Mouse (Mus musculus) hindbrain, embryonic 16.5 days (tissue): ENCODE data around the gene Ankrd17. TPM values are rescaled to one million over a fixed set of nuclear protein-coding genes. Genes with fewer than 3 reads are reported as not detected.

ENCODE experiments used
- ATAC-seq: fragments of 200-750 bp; cut with Nextera tagmentation; 2 replicates; pipeline ENCODE4 v1.8.0; 2017; ENCODE audit warnings: moderate TSS enrichment, moderate library complexity
- H3K27ac ChIP-seq: fragments of 300-500 bp; sonication (generic); 2 replicates; pipeline ENCODE4 v1.5.1; 2014; ENCODE audit warnings: low read depth, mild to moderate bottlenecking, control low read depth, low read length, moderate library complexity
- H3K27me3 ChIP-seq: fragments of 300-500 bp; sonication (generic); replicated peaks from 2 replicates; pipeline ENCODE4 v1.6.1; 2014; ENCODE audit warnings: low read length; ENCODE audit not compliant: control insufficient read depth, insufficient read depth
- H3K36me3 ChIP-seq: fragments of 300-500 bp; sonication (generic); 2 replicates; pipeline ENCODE4 v1.6.1; 2014; ENCODE audit warnings: mild to moderate bottlenecking, low read length, moderate library complexity, mixed read lengths; ENCODE audit not compliant: control insufficient read depth, insufficient read depth
- H3K4me1 ChIP-seq: fragments of 300-500 bp; sonication (generic); 2 replicates; pipeline ENCODE4 v1.6.1; 2014; ENCODE audit warnings: low read depth, low read length; ENCODE audit not compliant: control insufficient read depth, insufficient read depth
- H3K4me2 ChIP-seq: fragments of 300-500 bp; sonication (generic); 2 replicates; pipeline ENCODE4 v1.6.1; 2014; ENCODE audit warnings: mild to moderate bottlenecking, low read length, control low read depth, moderate library complexity
- H3K4me3 ChIP-seq: fragments of 300-500 bp; sonication (generic); 2 replicates; pipeline ENCODE4 v1.5.1; 2014; ENCODE audit warnings: mild to moderate bottlenecking, low read length, control low read depth, moderate library complexity
- H3K9ac ChIP-seq: fragments of 300-500 bp; sonication (generic); 2 replicates; pipeline ENCODE4 v1.6.1; 2014; ENCODE audit warnings: low read depth, mild to moderate bottlenecking, control low read depth, low read length, moderate library complexity
- H3K9me3 ChIP-seq: fragments of 300-500 bp; sonication (generic); 2 replicates; pipeline ENCODE4 v1.6.1; 2014; ENCODE audit warnings: mild to moderate bottlenecking, low read length, moderate library complexity; ENCODE audit not compliant: control insufficient read depth
- WGBS: fragments of 180-500 bp; shearing (Covaris S2); extraction: QIAGEN DNeasy Blood & Tissue Kit; methylation state at CpG from one replicate; pipeline ENCODE4 v1.1.7; 2014; 5-methylcytosine and 5-hydroxymethylcytosine counted together
- polyA plus RNA-seq: library from polyadenylated mRNA; unstranded; fragments of >200 nt; fragmentation: Nextera tagmentation; extraction: Ambion mirVana; gene quantifications from 2 replicates; pipeline ENCODE4 v1.2.1, GENCODE M21; 2015

Gene Ankrd17
- polyA plus RNA-seq, 1 experiment from 2014 or later, result 26.5 TPM

DNA sequence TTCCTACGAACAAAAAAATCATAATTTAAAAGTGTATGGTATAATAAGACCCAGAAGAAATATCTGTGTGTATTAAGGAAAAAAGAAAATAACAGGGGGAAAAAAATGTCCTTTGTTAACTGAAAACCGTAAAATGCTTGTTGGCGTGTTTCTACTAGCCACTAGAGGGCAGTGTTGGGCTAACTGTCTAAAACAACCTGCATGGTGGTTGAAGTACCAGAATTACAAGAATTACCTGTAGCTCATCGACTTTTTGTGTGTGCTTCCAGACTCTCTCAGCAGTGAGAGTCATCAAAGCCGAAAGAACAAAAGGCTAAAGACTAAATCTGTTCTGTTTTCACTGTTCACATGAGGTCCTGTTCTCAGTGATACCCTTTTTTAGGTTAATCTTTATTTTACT, 163.2 kb downstream of the Ankrd17 start:
- no peaks in the 10 kb centered on the region for H3K36me3 ChIP-seq
- no peak overlapping the region for H3K4me2 ChIP-seq
- H3K4me1 ChIP-seq, result no peaks in the 10 kb centered on the region
- no peak overlapping the region for H3K4me3 ChIP-seq
- no peak overlapping the region for H3K27ac ChIP-seq
- no peaks in the 10 kb centered on the region for H3K27me3 ChIP-seq
- peak; percentile 50; the same call in 1 of the 2 replicates for ATAC-seq
- WGBS, result 29% methylated on average over 5 of the region's 5 CpGs
- no peak overlapping the region for H3K9ac ChIP-seq
- no peaks in the 10 kb centered on the region for H3K9me3 ChIP-seq

DNA sequence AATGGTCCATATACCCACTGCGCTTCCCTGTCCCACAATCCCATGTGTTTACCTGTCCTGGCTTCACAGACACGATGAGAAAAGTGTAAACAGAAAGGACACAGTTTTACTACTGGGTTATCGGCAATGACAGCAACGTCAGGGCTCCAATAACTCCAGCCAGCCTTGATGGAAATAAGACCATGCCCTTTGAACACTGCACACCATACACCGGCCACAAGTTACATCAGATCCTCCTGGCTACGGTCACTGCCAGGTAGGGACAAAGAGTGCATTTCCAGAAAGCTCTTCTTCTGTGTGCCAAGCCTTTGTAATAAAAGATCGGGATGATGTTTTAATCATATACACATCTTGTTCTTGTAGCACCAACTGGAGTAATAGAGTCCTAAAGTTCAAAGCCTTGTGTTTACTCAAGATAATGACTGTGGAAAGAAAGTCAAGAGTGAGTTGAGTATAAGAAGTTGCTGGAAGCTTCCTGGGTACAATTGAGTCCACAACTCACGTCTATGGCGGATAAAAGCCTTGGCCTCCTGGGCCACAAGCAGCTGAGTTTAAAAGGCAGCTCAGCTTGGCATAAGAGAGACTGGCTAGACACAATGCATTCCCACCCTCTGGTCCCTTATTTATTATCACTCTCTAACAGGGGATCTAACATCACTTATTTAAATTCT, 163.8 kb downstream of the Ankrd17 start:
- Histone ChIP-seq H3K4me3 (no peak overlapping the region), H3K4me1 (no peaks in the 10 kb centered on the region), H3K9ac (no peak overlapping the region), H3K4me2 (no peak overlapping the region), H3K9me3 (no peaks in the 10 kb centered on the region), H3K36me3 (no peaks in the 10 kb centered on the region), H3K27me3 (no peaks in the 10 kb centered on the region), H3K27ac (no peak overlapping the region)
- 84% methylated on average over 9 of the region's 9 CpGs for WGBS
- ATAC-seq, result no peak

DNA sequence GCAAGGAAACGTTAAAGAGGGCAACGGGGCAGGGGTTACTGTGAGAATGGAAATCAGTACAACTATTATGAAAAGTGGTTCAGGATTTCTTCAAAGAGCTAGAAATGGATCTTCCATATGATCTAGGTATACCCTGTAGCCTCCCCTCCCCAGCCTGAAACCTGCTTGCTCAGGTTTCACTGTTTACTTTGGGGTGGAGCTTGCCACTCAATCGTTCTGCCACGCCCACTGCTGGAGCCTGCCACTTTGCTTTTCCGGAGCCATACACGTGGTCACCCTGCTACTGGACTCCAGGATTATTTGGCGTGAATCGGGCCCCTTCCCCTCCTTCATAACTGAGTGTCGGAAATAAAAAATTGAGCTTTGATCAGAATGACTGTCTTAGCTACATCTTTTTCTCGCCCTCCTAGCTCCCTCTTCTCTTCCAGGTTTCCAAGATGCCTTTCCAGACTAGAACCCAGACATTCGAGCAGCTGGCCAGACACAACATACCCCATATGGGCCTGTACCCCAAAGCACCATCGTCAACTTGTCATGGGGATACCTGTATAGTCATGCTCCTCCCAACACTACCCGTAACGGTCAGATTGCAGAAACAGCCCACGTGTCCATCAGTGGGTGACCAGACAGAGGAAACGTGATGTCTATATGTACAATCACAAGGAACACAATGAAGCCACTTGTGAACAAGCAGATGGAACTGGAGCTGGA, 166.3 kb downstream of the Ankrd17 start:
- no peak overlapping the region for H3K4me2 ChIP-seq
- ATAC-seq, result no peak
- no peaks in the 10 kb centered on the region for H3K4me1 ChIP-seq
- no peaks in the 10 kb centered on the region for H3K9me3 ChIP-seq
- no peaks in the 10 kb centered on the region for H3K36me3 ChIP-seq
- H3K4me3 ChIP-seq, result no peak overlapping the region
- H3K27me3 ChIP-seq, result no peaks in the 10 kb centered on the region
- no peak overlapping the region for H3K27ac ChIP-seq
- 64% methylated on average over 16 of the region's 16 CpGs for WGBS
- H3K9ac ChIP-seq, result no peak overlapping the region

DNA sequence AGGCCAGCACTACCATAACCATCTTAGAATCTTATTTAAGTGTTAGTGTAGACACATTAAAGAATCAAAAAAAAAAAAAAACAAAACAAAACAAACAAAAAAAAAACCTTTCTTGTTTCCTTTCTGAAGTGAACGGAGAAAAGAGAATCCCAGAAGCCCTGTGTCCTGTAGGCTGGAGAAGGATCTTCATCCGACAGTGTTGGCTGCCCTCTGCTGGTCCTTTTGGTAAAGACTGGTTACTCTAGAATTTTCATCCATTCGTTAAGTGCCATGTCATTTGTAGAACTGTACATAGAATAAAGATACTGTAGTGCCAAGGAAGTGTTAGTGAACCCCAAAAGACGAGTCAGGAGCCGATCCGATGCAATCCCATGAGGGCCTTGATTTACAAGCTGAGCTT, 171.5 kb downstream of the Ankrd17 start:
- Histone ChIP-seq H3K36me3 (no peaks in the 10 kb centered on the region), H3K9me3 (no peaks in the 10 kb centered on the region), H3K27ac (no peak overlapping the region), H3K27me3 (no peaks in the 10 kb centered on the region), H3K4me3 (no peak overlapping the region), H3K9ac (no peak overlapping the region), H3K4me1 (no peaks in the 10 kb centered on the region), H3K4me2 (no peak overlapping the region)
- ATAC-seq, result peak; percentile 88
- WGBS, result 26% methylated on average over 6 of the region's 6 CpGs

DNA sequence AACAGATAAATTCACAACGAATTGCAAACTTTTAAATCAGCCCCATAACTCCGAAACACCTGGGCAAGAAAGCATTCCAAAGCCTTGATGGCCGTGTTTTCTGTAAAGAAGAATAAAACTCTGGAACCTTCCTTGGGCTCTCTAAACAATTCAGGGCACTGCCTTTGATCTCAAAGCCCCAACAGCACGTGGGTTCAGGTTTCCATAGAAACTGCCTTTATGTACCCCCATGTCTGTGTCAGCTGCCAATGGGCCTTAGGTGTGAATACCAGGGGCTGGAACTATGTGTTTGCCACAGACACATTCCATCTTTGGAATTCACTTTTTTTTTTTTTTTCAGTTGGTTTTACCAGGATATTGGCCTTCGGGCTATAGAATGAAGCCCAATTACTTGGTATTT, 183.6 kb downstream of the Ankrd17 start:
- Histone ChIP-seq H3K36me3 (no peaks in the 10 kb centered on the region), H3K27me3 (no peaks in the 10 kb centered on the region), H3K27ac (no peak overlapping the region), H3K4me3 (no peak overlapping the region), H3K4me1 (no peaks in the 10 kb centered on the region), H3K9me3 (no peaks in the 10 kb centered on the region), H3K9ac (no peak overlapping the region), H3K4me2 (no peak overlapping the region)
- WGBS, result 67% methylated on average over 5 of the region's 5 CpGs
- no peak for ATAC-seq

DNA sequence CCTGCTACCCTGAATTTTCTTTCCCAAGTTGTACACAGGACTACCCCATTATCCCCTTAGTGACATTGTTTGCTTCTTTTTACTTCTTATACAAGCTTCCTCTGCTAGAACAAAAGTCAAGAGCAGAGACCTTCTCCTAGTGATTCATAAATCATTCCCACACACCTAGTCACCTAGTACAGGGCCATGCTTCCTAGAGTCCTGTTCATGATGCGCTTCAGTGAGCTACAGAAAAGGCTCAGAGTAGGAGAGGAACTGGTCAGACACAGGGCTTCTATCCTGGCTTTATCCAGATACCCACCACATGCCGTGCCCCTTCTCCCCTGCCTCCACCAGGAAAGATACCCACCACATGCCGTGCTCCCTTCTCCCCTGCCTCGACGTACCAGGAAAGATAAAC, 187.3 kb downstream of the Ankrd17 start:
- ATAC-seq, result no peak
- no peak overlapping the region for H3K4me3 ChIP-seq
- H3K27ac ChIP-seq, result no peak overlapping the region
- 81% methylated on average over 5 of the region's 5 CpGs for WGBS
- H3K27me3 ChIP-seq, result no peaks in the 10 kb centered on the region
- H3K36me3 ChIP-seq, result no peaks in the 10 kb centered on the region
- no peaks in the 10 kb centered on the region for H3K4me1 ChIP-seq
- H3K9me3 ChIP-seq, result no peaks in the 10 kb centered on the region
- H3K9ac ChIP-seq, result no peak overlapping the region
- H3K4me2 ChIP-seq, result no peak overlapping the region

DNA sequence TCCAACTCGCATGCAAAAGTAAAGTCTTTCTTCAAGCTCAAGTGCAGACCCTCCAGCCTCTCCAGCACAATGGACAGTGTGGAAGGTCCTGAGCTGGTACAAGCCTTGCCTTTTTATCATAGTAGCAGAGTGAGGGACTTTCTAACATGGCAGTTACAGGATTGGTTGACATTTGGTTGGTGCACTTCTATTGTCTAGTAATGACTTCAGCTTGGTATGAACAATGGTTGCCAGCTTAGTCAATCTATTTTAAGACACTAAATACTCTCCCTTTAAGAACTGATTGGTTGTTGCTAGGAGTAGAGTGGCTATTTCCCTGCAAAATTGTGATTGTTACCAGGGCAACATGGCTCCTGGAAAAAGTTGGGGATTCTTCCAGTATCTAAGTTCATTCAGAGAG, 188.3 kb downstream of the Ankrd17 start:
- 90% methylated on average over 1 of the region's 1 CpGs for WGBS
- Histone ChIP-seq H3K27me3 (no peaks in the 10 kb centered on the region), H3K9me3 (no peaks in the 10 kb centered on the region), H3K4me3 (no peak overlapping the region), H3K4me2 (no peak overlapping the region), H3K9ac (no peak overlapping the region), H3K27ac (no peak overlapping the region), H3K4me1 (no peaks in the 10 kb centered on the region), H3K36me3 (no peaks in the 10 kb centered on the region)
- no peak for ATAC-seq

Other genes starting within 250 kb of the Ankrd17 start
- gene Cox18, start 142.6 kb downstream of the Ankrd17 start, polyA plus RNA-seq, result 41.7 and 45.9 TPM in 2 replicates
- gene Gm9958, start 627 bp upstream of the Ankrd17 start, polyA plus RNA-seq, result 3.3 and 3.7 TPM in 2 replicates
- gene Alb, start 94.3 kb upstream of the Ankrd17 start, polyA plus RNA-seq, result 0.07 TPM in 1 of 2 replicates, not detected in the other
- gene Afp, start 124.2 kb upstream of the Ankrd17 start, polyA plus RNA-seq, result 0.50 and 0.74 TPM in 2 replicates
- not detected in 2 replicates for gene Afm, start 152.4 kb upstream of the Ankrd17 start, polyA plus RNA-seq
- gene 5830473C10Rik, start 194.5 kb upstream of the Ankrd17 start, polyA plus RNA-seq, result 0.06 and 0.12 TPM in 2 replicates